Comparison of ENCODE assay signal across 8 mouse cellular contexts in genomic region chrX:93700528-93701225, GRCm38 (mm10). TPM values are rescaled to one million over a fixed set of nuclear protein-coding genes. Genes with fewer than 3 reads are reported as not detected.
DNase-seq lines count a peak whose midpoint lies in the region; ATAC-seq and TF ChIP-seq lines count a peak whose summit lies in the region.

No protein-coding gene starts in this region.

- ATAC-seq in intestine, embryonic 14.5 days (replicated peaks; ENCODE audit: low FRiP score, low TSS enrichment, low read depth): no peak
- ATAC-seq in intestine, postnatal 0 days: no peak
- peak; percentile 89 to 92 for ATAC-seq in hematopoietic stem cell, adult 5-6 weeks (replicated peaks in 1 of 2; ENCODE audit: insufficient read depth in 1 of 2, low FRiP score in 2 of 2, low TSS enrichment in 1 of 2, low read depth in 1 of 2, poor library complexity in 2 of 2, severe bottlenecking in 2 of 2)
- ATAC-seq in megakaryocyte, adult 5-6 weeks (ENCODE audit: poor library complexity, severe bottlenecking): peak; percentile 79

- no peaks in the 10 kb centered on the region for H3K4me1 ChIP-seq in intestine, embryonic 14.5 days (replicated peaks; ENCODE audit: control insufficient read depth, insufficient read depth, low read length)
- H3K4me1 ChIP-seq in intestine, postnatal 0 days (replicated peaks; ENCODE audit: control insufficient read depth, insufficient read depth, low read length): no peaks in the 10 kb centered on the region
- H3K4me1 ChIP-seq in cerebellum, adult 2 months (ENCODE audit: control insufficient read depth, insufficient read depth, low read length): no peaks in the 10 kb centered on the region

- no peak overlapping the region for H3K9ac ChIP-seq in intestine, embryonic 14.5 days (ENCODE audit: low read length)
- no peak overlapping the region for H3K9ac ChIP-seq in intestine, postnatal 0 days (ENCODE audit: low read depth, low read length)

- TF ChIP-seq POLR2A in cerebellum, adult 2 months (IDR thresholded peaks at IDR 0.05; ENCODE audit: borderline replicate concordance, insufficient read depth, low read length): no peak

- H3K4me2 ChIP-seq in intestine, embryonic 14.5 days (ENCODE audit: low read length): no peak overlapping the region
- no peak overlapping the region for H3K4me2 ChIP-seq in intestine, postnatal 0 days (replicated peaks; ENCODE audit: low read depth)

- no peaks in the 10 kb centered on the region for H3K9me3 ChIP-seq in intestine, embryonic 14.5 days (ENCODE audit: control insufficient read depth, low read length)
- H3K9me3 ChIP-seq in intestine, postnatal 0 days (ENCODE audit: control insufficient read depth): no peaks in the 10 kb centered on the region

- H3K4me3 ChIP-seq in intestine, embryonic 14.5 days (ENCODE audit: low read depth, low read length): no peak overlapping the region
- H3K4me3 ChIP-seq in intestine, postnatal 0 days (ENCODE audit: low read depth, low read length): no peak overlapping the region
- peak overlapping the region; percentile 43 for H3K4me3 ChIP-seq in cerebellum, adult 2 months (replicated peaks; ENCODE audit: insufficient read depth, low read depth, low read length)

- no peak overlapping the region for H3K27ac ChIP-seq in intestine, embryonic 14.5 days (ENCODE audit: low read depth)
- H3K27ac ChIP-seq in intestine, postnatal 0 days (ENCODE audit: low read depth, low read length): no peak overlapping the region
- no peak overlapping the region for H3K27ac ChIP-seq in cerebellum, adult 2 months (ENCODE audit: insufficient read depth, low read length)

- H3K36me3 ChIP-seq in intestine, embryonic 14.5 days (ENCODE audit: control insufficient read depth, insufficient read depth, low read length): no peaks in the 10 kb centered on the region
- no peaks in the 10 kb centered on the region for H3K36me3 ChIP-seq in intestine, postnatal 0 days (ENCODE audit: control insufficient read depth, insufficient read depth)

- WGBS in intestine, embryonic 14.5 days: 46% methylated on average over 8 of the region's 8 CpGs
- WGBS in intestine, postnatal 0 days: 40% methylated on average over 8 of the region's 8 CpGs
- 25% methylated on average over 8 of the region's 8 CpGs for WGBS in cerebellum, adult 2 months

- TF ChIP-seq CTCF in intestine, postnatal 0 days (IDR thresholded peaks at IDR 0.05; ENCODE audit: low read depth): no peak
- no peak for TF ChIP-seq CTCF in cerebellum, adult 2 months (IDR thresholded peaks at IDR 0.05; ENCODE audit: borderline replicate concordance, insufficient read depth, low read depth, low read length)

- H3K27me3 ChIP-seq in intestine, embryonic 14.5 days (replicated peaks; ENCODE audit: control insufficient read depth, insufficient read depth, low read length): no peaks in the 10 kb centered on the region
- H3K27me3 ChIP-seq in intestine, postnatal 0 days (replicated peaks; ENCODE audit: control insufficient read depth, insufficient read depth, low read length): no peaks in the 10 kb centered on the region
- no peaks in the 10 kb centered on the region for H3K27me3 ChIP-seq in cerebellum, adult 2 months (ENCODE audit: control insufficient read depth, insufficient read depth, low read length)

- DNase-seq in intestine, embryonic 14.5 days (ENCODE audit: low spot score): peak; percentile 61
- peak; percentile 60 to 67 for DNase-seq in cerebellum, adult 2 months
- peak; percentile 16 to 18 for DNase-seq in frontal cortex, postnatal 10 days (ENCODE audit: low spot score in 2 of 2)
- DNase-seq in layer of hippocampus, postnatal 36 days: peak; percentile 30 to 31
- peak; percentile 41 for DNase-seq in skeletal muscle tissue, adult 2 months (ENCODE audit: low read depth, low spot score)

RNA-seq across cellular contexts. Expression of gene Pcyt1b, which starts 46.0 kb away (rescaled TPM):
- polyA plus RNA-seq in intestine, embryonic 14.5 days (2014; fragmentation: Nextera tagmentation; extraction: Ambion mirVana): 2.4 and 2.5 TPM in 2 replicates
- polyA plus RNA-seq in intestine, postnatal 0 days (2015; fragmentation: Nextera tagmentation; extraction: Ambion mirVana): 0.30 and 0.58 TPM in 2 replicates
- polyA plus RNA-seq in cerebellum, adult 2 months (2012; rRNA removed): 20.8 and 24.3 TPM in 2 replicates
- total RNA-seq in hematopoietic stem cell, adult 5-6 weeks (2017): 4.4 and 8.0 TPM in 2 replicates
- total RNA-seq in layer of hippocampus, postnatal 36 days (2021): 10 to 100 TPM; 27.5 to 33.9 TPM
- total RNA-seq in megakaryocyte, adult 5-6 weeks (2015): 0.13 and 0.62 TPM in 2 replicates
- 0.37 and 0.51 TPM in 2 replicates for total RNA-seq in megakaryocyte, adult 5-6 weeks (2017)

Comparison
In these comparisons a context has a peak if more than half of its experiments do, and no peak if none do; other contexts are left out.
1. ATAC-seq: peak in hematopoietic stem cell, adult 5-6 weeks (2 of 2) and megakaryocyte, adult 5-6 weeks (single experiment); none in intestine, embryonic 14.5 days (single experiment) and intestine, postnatal 0 days (single experiment).
2. Peak in every context shown above with its lines, with median percentiles within 50 percentile points of each other: DNase-seq.